Mouse (Mus musculus): Measurements from ENCODE around the gene Hsf2. TPM values are rescaled to one million over a fixed set of nuclear protein-coding genes. Genes with fewer than 3 reads are reported as not detected.
A peak's percentile ranks its signal among the peaks of the same experiment; 100 is the strongest.

The Hsf2 gene
- polyA plus RNA-seq, 1 experiment from 2014 or later, result 28.1 TPM

- Histone ChIP-seq H3K4me1 (ENCODE audit: insufficient read depth) (peaks cover 4% of the 10 kb centered on the region; the same call in 1 of the 2 replicates), H3K27me3 (ENCODE audit: insufficient read depth, low read length) (no peaks in the 10 kb centered on the region), H3K4me3 (ENCODE audit: low read depth, low read length) (no peak overlapping the region), H3K9me3 (ENCODE audit: low read depth, low read length) (no peaks in the 10 kb centered on the region), H3K4me2 (no peak overlapping the region), H3K9ac (no peak overlapping the region), H3K27ac (ENCODE audit: low read depth) (no peak overlapping the region), H3K36me3 (ENCODE audit: insufficient read depth) (0 out of 2 replicates have a peak, but pooled peaks cover 6% of the 10 kb centered on the region)
- no peak for TF ChIP-seq CTCF (IDR thresholded peaks at IDR 0.05; ENCODE audit: low read depth)
- DNase-seq, result no peak
- ATAC-seq (ENCODE audit: insufficient read depth), result no peak
These were observed 2.4 kb downstream of the Hsf2 start for GRCm38 (mm10) chr10:57488591-57488990.

GRCm38 (mm10) chr10:57492050-57492449, 5.9 kb downstream of the Hsf2 start:
- Histone ChIP-seq H3K27me3 (ENCODE audit: insufficient read depth, low read length) (no peaks in the 10 kb centered on the region), H3K9ac (no peak overlapping the region), H3K4me3 (ENCODE audit: low read depth, low read length) (no peak overlapping the region), H3K36me3 (ENCODE audit: insufficient read depth) (0 out of 2 replicates have a peak, but pooled peaks cover 11% of the 10 kb centered on the region), H3K4me2 (no peak overlapping the region), H3K9me3 (ENCODE audit: low read depth, low read length) (no peaks in the 10 kb centered on the region), H3K27ac (ENCODE audit: low read depth) (no peak overlapping the region), H3K4me1 (ENCODE audit: insufficient read depth) (peaks cover 4% of the 10 kb centered on the region; the same call in 1 of the 2 replicates)
- ATAC-seq (ENCODE audit: insufficient read depth) (no peak), DNase-seq (no peak)
- 87% methylated on average over 2 of the region's 2 CpGs for WGBS
- TF ChIP-seq CTCF (IDR thresholded peaks at IDR 0.05; ENCODE audit: low read depth), result no peak

DNA sequence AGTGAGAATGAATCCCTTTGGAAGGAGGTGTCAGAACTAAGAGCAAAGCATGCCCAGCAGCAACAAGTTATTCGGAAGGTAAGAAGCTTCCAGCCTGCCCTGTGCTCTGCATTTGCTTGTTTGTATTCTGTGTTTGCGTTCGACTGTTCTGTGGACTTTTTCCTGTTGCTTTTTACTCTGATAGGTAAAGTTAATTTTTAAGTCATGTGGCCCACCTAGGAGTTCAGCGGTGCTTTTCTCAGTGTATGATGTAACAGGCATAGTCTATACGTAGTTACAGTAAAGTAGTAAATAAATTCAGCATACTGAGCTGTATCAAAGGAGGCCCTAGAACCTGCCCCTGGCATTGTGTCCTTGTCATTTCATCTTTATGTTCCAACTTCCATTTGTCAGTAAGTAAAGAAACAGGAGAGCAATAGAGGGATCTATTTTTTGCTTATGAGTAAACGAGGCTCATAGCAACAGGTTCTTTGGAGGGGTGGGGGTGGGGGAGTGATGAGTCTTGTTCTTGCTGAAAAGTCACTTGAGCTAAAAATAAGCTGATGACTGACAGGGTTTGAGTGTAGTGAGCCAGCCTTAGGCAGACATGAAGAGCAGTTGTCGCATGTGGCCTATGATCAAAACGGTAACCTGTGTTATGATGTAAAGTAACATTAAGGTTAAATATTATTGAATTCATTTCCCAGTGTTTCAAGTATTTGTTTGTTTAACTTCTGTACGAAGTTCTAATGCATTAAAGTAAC, 13.4 kb downstream of the Hsf2 start:
- no peak for ATAC-seq (ENCODE audit: insufficient read depth)
- Histone ChIP-seq H3K27ac (ENCODE audit: low read depth) (no peak overlapping the region), H3K9me3 (ENCODE audit: low read depth, low read length) (no peaks in the 10 kb centered on the region), H3K4me1 (ENCODE audit: insufficient read depth) (no peaks in the 10 kb centered on the region), H3K4me2 (no peak overlapping the region), H3K9ac (no peak overlapping the region), H3K36me3 (ENCODE audit: insufficient read depth) (peaks cover 21% of the 10 kb centered on the region; the same call in 1 of the 2 replicates), H3K4me3 (ENCODE audit: low read depth, low read length) (no peak overlapping the region), H3K27me3 (ENCODE audit: insufficient read depth, low read length) (no peaks in the 10 kb centered on the region)
- no peak for DNase-seq
- no peak for TF ChIP-seq CTCF (IDR thresholded peaks at IDR 0.05; ENCODE audit: low read depth)
- WGBS, result 76% methylated on average over 9 of the region's 9 CpGs

DNA sequence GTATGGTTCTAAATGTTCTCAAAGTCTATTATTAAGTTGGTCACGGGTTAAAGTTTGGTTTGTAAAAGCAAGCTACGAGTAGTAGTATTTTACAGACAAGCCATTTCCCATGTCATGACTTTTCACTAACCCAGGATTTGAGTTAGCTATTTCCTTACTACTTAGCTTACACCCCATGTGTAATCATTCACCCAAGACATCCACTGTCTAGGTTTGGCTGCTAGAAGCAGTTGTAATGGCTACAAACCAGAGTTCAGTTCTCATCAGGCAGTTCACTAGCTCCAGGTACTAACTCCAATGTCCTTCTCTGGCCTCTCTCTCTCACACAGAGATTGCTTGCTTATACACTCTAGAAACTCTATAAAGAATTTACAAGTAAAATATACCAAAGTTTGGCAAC, 28.4 kb downstream of the Hsf2 start:
- Histone ChIP-seq H3K4me3 (ENCODE audit: low read depth, low read length) (no peak overlapping the region), H3K36me3 (ENCODE audit: insufficient read depth) (peaks cover 61% of the 10 kb centered on the region), H3K4me1 (ENCODE audit: insufficient read depth) (no peaks in the 10 kb centered on the region), H3K27me3 (ENCODE audit: insufficient read depth, low read length) (no peaks in the 10 kb centered on the region), H3K4me2 (no peak overlapping the region), H3K9me3 (ENCODE audit: low read depth, low read length) (no peaks in the 10 kb centered on the region), H3K9ac (no peak overlapping the region), H3K27ac (ENCODE audit: low read depth) (no peak overlapping the region)
- no peak for TF ChIP-seq CTCF (IDR thresholded peaks at IDR 0.05; ENCODE audit: low read depth)
- DNase-seq, result no peak
- WGBS, result 89% methylated on average over 2 of the region's 2 CpGs
- no peak for ATAC-seq (ENCODE audit: insufficient read depth)

DNA sequence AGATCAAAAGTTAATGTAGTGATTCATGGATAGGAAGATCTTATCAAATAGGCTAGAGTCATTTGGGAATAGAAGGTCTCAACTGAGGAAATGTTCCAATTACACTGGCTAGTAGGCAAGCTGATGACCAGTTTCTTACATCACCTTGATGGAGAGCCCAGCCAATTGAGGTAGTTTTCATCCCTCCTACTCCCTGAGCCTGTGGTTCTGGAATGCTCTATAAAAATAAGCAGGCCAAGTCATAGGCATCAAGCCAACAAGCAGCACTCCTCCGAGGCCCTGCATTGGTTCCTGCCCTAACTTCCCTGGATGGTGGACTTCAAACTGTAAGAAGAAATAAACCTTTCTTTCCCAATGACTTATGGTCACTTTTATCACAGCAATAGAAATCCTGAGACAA, 29.1 kb downstream of the Hsf2 start:
- no peak for ATAC-seq (ENCODE audit: insufficient read depth)
- H3K27ac ChIP-seq (ENCODE audit: low read depth), result no peak overlapping the region
- WGBS, result 61% methylated on average over 1 of the region's 1 CpGs
- H3K36me3 ChIP-seq (ENCODE audit: insufficient read depth), result peaks cover 65% of the 10 kb centered on the region
- no peaks in the 10 kb centered on the region for H3K4me1 ChIP-seq (ENCODE audit: insufficient read depth)
- no peak for TF ChIP-seq CTCF (IDR thresholded peaks at IDR 0.05; ENCODE audit: low read depth)
- H3K4me2 ChIP-seq, result no peak overlapping the region
- DNase-seq, result no peak
- H3K9me3 ChIP-seq (ENCODE audit: low read depth, low read length), result no peaks in the 10 kb centered on the region
- H3K4me3 ChIP-seq (ENCODE audit: low read depth, low read length), result no peak overlapping the region
- no peaks in the 10 kb centered on the region for H3K27me3 ChIP-seq (ENCODE audit: insufficient read depth, low read length)
- no peak overlapping the region for H3K9ac ChIP-seq

GRCm38 (mm10) chr10:57526469-57526868, 40.3 kb downstream of the Hsf2 start:
- peaks cover 52% of the 10 kb centered on the region for H3K36me3 ChIP-seq (ENCODE audit: insufficient read depth)
- TF ChIP-seq CTCF (IDR thresholded peaks at IDR 0.05; ENCODE audit: low read depth), result no peak
- H3K27me3 ChIP-seq (ENCODE audit: insufficient read depth, low read length), result no peaks in the 10 kb centered on the region
- DNase-seq (no peak), ATAC-seq (ENCODE audit: insufficient read depth) (no peak)
- H3K4me1 ChIP-seq (ENCODE audit: insufficient read depth), result peaks cover 13% of the 10 kb centered on the region
- H3K9me3 ChIP-seq (ENCODE audit: low read depth, low read length), result no peaks in the 10 kb centered on the region
- no peak overlapping the region for H3K4me3 ChIP-seq (ENCODE audit: low read depth, low read length)
- H3K27ac ChIP-seq (ENCODE audit: low read depth), result no peak overlapping the region
- 95% methylated on average over 5 of the region's 5 CpGs for WGBS
- no peak overlapping the region for H3K9ac ChIP-seq
- no peak overlapping the region for H3K4me2 ChIP-seq

- Histone ChIP-seq H3K9ac (peak overlapping the region; percentile 80), H3K27ac (ENCODE audit: low read depth) (no peak overlapping the region), H3K27me3 (ENCODE audit: insufficient read depth, low read length) (no peaks in the 10 kb centered on the region), H3K9me3 (ENCODE audit: low read depth, low read length) (no peaks in the 10 kb centered on the region), H3K4me2 (peak overlapping the region; percentile 74), H3K4me1 (ENCODE audit: insufficient read depth) (peaks cover 13% of the 10 kb centered on the region), H3K36me3 (ENCODE audit: insufficient read depth) (peaks cover 15% of the 10 kb centered on the region), H3K4me3 (ENCODE audit: low read depth, low read length) (peak overlapping the region; percentile 90)
- WGBS, result 55% methylated on average over 2 of the region's 2 CpGs
- DNase-seq (no peak), ATAC-seq (ENCODE audit: insufficient read depth) (no peak)
- no peak for TF ChIP-seq CTCF (IDR thresholded peaks at IDR 0.05; ENCODE audit: low read depth)
These were observed 44.9 kb downstream of the Hsf2 start for GRCm38 (mm10) chr10:57531076-57531475.

Data from lung, embryonic 14.5 days (tissue).